Mouse (Mus musculus): ENCODE results near the gene U2af2. TPM values are rescaled to one million over a fixed set of nuclear protein-coding genes. Genes with fewer than 3 reads are reported as not detected.
A peak's percentile ranks its signal among the peaks of the same experiment; 100 is the strongest.
"Not testable (repeated sequence)": the region's sequence is repeated elsewhere in the genome, so short reads cannot be mapped to it uniquely, and the experiment has no call there.

The U2af2 gene
- polyA plus RNA-seq (2015; fragmentation: Nextera tagmentation; extraction: Ambion mirVana): 152 and 153 TPM in 2 replicates

DNA sequence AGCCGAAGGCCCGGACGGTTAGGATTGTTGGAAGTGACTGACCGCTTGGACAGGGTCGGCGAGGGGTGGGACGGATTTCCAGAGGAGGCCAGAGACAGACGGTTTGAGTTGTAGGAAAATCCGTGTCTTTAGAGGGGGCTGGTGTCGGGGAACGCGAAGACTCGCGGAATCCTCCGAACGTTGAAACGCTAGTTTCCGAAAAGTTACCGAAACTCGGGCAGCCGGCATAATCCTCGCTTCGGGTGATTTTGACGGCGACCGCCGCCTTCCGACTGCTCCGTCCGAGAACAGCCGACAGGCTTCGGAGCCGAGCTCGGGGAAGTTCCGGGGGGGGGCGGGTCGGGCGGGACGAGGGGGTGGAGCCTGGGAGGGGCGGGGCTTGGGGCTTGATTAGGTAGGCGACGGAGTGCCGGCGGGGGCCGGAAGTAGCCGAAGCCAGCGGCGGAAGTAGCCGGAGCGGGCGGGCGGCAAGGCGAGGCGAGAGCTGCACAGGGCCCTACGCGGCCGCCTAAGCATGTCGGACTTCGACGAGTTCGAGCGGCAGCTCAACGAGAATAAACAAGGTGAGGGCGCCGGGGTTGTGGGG is at the start of gene U2af2:
TSS of gene U2af2 (plus strand) at position 370 of the 586 bp plus-strand sequence.
- H3K27me3 ChIP-seq: peaks cover 17% of the 10 kb centered on the region
- ATAC-seq (ENCODE audit: low FRiP score, low read depth): peak; percentile 77
- WGBS: under 1% methylated on average over 62 of the region's 65 CpGs
- H3K4me1 ChIP-seq: peaks cover 52% of the 10 kb centered on the region
- peak within 1 kb of the TSS; percentile 93 for H3K9ac ChIP-seq
- no peaks in the 10 kb centered on the region for H3K9me3 ChIP-seq
- peak within 1 kb of the TSS; percentile 89 for H3K4me2 ChIP-seq (replicated peaks)
- H3K27ac ChIP-seq: peak within 1 kb of the TSS; percentile 99
- H3K4me3 ChIP-seq: peak within 1 kb of the TSS; percentile 75
- peaks cover 11% of the 10 kb centered on the region for H3K36me3 ChIP-seq

DNA sequence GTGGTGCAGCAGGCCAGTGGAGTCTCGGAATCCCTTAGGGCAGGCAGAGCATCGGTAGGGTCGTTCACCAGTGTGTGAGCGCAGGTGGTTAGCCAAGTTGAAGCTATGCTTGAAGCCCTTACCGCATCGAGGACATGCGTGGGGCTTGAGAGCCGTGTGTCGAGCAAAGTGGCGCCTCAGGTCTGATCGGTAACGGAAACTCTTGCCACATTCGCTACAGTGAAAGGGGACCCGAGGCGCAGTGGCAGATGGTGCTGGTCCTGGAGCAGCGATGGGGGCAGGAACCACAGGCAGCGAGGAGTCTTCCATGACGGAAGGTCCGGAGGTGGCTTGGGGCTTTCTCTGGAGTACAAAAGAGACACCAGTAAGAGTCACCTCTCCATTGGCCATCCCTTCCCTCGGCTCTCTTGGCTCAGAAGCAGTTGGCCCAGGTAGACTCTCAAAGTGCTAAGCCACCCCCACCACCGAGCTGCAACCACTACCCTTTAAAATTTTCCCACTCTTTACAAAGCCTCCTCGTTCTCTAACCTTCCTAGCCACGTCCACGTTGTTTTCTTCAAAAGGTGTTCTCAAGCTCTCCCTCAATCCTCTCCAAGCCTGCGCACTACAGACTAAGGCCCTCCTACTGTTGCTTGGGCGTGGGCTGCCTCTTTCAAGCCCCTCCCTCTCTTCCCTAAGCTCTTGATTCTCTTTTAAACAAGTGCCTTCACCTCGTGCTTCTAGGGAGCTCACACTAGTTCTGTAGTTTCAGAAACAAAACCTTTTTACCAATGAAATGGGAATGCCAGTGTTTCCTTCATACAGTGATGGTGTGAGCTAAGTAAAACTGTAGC is 49.0 kb upstream of the U2af2 start:
- Histone ChIP-seq H3K9ac (no peak overlapping the region), H3K4me1 (peaks cover 10% of the 10 kb centered on the region), H3K4me3 (peak overlapping the region; percentile 68), H3K9me3 (peaks cover 5% of the 10 kb centered on the region; the same call in 1 of the 2 replicates), H3K27me3 (no peaks in the 10 kb centered on the region), H3K4me2 (replicated peaks) (peak overlapping the region; percentile 62), H3K36me3 (peaks cover 65% of the 10 kb centered on the region), H3K27ac (no peak overlapping the region)
- WGBS: 92% methylated on average over 27 of the region's 27 CpGs
- ATAC-seq (ENCODE audit: low FRiP score, low read depth): no peak

DNA sequence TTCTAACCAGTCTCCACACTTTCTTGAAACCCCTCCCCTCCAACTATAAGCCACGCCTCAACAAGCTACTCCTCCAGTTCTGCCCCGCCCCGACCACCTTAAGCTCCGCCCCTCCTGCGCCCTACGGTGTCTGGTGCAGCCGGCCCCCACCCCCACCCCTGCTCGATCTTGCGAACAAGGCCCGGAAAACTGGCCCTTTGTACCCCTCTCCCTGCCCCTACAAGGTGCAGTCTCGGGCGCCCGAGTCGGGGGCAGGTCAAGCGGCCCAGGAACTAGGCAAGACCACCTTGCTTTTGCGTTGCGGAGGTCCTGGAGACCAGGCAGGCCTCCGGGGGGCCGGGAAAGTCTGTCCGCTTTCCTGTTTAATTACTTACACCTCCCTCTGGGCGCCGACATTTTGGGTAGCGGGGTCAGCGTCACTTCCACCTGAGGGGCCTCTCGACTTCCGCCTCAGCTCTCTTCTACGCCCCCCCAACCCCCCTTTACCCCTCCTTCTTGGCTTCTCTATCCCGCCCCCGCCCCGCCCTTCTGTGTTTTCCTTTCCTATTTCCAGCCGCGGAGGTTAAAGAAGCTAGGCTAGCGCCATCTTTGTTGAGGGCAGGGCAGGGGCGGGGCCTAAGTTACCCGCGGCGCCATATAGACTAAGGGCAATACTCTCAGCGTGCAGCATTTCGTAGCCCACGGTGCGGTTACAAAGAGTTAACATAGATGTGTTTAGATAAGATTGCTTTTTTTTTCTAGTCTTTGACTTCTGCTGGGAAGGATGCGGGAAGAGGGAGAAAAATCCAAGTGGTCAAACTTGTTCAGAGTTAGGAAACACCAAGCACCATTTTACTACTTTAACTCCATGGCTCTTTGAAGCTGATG is 47.5 kb upstream of the U2af2 start, which contains the start of the genes Zfp524 and Fiz1:
TSS of gene Zfp524 (plus strand) at position 165 of the 867 bp plus-strand sequence.
TSS of gene Fiz1 (minus strand) at position 447 of the 867 bp plus-strand sequence.
- WGBS: under 1% methylated on average over 41 of the region's 42 CpGs
- H3K9ac ChIP-seq: peak within 1 kb of the TSS; percentile 83
- peak within 1 kb of the TSS; percentile 70 for H3K4me2 ChIP-seq (replicated peaks)
- H3K27me3 ChIP-seq: no peaks in the 10 kb centered on the region
- peak within 1 kb of the TSS; percentile 68 for H3K4me3 ChIP-seq
- H3K27ac ChIP-seq: peak within 1 kb of the TSS; percentile 99
- peak; percentile 82 for ATAC-seq (ENCODE audit: low FRiP score, low read depth)
- peaks cover 52% of the 10 kb centered on the region for H3K36me3 ChIP-seq
- peaks cover 14% of the 10 kb centered on the region for H3K4me1 ChIP-seq
- no peaks in the 10 kb centered on the region for H3K9me3 ChIP-seq

DNA sequence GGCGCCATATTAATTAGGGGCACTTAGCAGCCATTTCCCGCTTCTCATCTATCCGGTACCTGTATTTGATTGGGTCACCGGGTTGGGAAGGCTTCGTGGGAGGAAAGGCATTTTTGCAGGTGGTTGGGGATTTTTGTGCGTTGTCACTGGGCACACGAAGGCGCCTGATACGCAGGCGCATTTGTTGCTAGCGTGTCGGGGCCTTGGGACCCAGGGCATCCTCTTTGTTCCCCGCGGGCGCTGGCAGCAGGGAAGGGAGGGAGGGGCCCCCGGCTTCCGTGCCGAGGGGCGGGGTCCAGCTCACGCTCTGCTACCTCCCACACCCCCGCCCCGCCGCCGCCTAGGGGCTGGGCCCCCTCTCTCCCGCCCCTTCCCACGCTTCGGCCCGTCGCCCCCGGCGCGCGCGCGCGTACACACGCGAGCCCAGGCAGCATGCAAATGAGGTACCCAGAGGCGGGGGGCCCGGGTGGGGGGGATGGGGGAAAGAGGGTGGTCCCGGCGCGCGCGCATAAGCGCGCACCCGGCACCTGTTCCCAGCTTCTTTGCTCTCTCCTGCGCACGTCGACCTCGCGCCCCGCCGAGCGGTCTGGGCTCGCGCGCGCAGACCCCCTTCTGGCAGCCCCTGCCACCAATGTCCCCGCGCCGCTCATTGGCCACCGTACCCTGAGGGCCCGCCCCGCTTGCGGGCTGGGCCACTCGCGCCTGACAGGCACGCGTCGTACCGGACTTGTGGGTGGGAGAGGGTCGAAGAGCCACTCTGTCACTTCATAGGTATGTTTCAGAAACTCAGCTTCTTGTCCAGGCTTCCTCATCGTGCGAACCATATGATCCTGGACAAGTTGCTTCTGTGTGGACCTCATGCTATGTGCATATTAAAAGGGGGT is 46.6 kb upstream of the U2af2 start, which contains the start of gene Gm44973:
TSS of gene Gm44973 (plus strand) at position 379 of the 884 bp plus-strand sequence.
- H3K4me3 ChIP-seq: peak within 1 kb of the TSS; percentile 68
- peaks cover 15% of the 10 kb centered on the region for H3K4me1 ChIP-seq
- peak within 1 kb of the TSS; percentile 99 for H3K27ac ChIP-seq
- ATAC-seq (ENCODE audit: low FRiP score, low read depth): peak; percentile 78
- H3K9ac ChIP-seq: peak within 1 kb of the TSS; percentile 83
- H3K27me3 ChIP-seq: no peaks in the 10 kb centered on the region
- no peaks in the 10 kb centered on the region for H3K9me3 ChIP-seq
- WGBS: 1% methylated on average over 60 of the region's 76 CpGs
- H3K36me3 ChIP-seq: peaks cover 44% of the 10 kb centered on the region
- H3K4me2 ChIP-seq (replicated peaks): peak within 1 kb of the TSS; percentile 70

DNA sequence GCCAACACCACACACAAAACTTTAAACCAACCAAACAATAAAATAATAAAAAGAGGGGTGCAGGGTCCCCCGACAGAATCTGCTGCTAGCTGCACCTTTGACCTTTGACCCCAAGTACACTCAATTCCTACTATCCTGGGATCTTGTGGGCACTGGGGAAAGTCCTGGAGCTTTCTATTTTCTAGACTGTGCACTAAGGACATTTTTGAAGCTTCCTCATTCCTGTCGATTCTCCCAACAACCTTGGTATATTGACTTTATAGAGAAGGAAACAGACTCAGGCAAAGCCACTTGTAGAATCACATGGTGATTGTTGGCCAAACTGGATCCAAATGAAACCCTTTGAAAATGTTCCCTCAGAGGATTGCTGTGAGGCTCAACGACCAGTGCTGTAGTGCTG is 45.9 kb upstream of the U2af2 start:
- H3K27me3 ChIP-seq: no peaks in the 10 kb centered on the region
- H3K9ac ChIP-seq: peak overlapping the region; percentile 65
- peak overlapping the region; percentile 68 for H3K4me3 ChIP-seq
- 59% methylated on average over 3 of the region's 3 CpGs for WGBS
- peaks cover 17% of the 10 kb centered on the region for H3K4me1 ChIP-seq
- peak overlapping the region; percentile 70 for H3K4me2 ChIP-seq (replicated peaks)
- H3K27ac ChIP-seq: peak overlapping the region; percentile 99
- no peak for ATAC-seq (ENCODE audit: low FRiP score, low read depth)
- peaks cover 37% of the 10 kb centered on the region for H3K36me3 ChIP-seq
- H3K9me3 ChIP-seq: no peaks in the 10 kb centered on the region

DNA sequence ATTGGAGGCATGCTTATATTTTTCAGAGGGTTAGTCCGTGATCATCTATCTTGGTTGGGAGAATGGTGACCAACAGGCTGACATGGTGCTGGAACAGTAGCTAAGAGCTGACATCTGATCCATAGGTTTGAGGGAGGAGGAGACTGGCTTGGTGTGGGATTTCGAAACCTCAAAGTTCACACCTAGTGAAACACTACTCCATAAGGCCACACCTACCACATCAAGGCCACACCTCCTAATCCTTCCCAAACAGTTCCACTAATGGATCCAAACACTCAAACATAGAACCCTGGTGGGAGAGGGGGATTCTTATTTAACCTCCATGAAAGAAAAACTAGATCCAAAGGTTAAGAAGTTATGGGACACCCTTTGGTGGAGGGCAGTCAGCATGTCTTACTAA is 45.0 kb upstream of the U2af2 start:
- Histone ChIP-seq H3K36me3 (peaks cover 33% of the 10 kb centered on the region), H3K27me3 (no peaks in the 10 kb centered on the region), H3K9ac (no peak overlapping the region), H3K27ac (no peak overlapping the region), H3K4me1 (peaks cover 25% of the 10 kb centered on the region), H3K9me3 (no peaks in the 10 kb centered on the region), H3K4me3 (no peak overlapping the region), H3K4me2 (replicated peaks) (no peak overlapping the region)
- WGBS: 96% methylated on average over 2 of the region's 2 CpGs
- ATAC-seq (ENCODE audit: low FRiP score, low read depth): no peak

DNA sequence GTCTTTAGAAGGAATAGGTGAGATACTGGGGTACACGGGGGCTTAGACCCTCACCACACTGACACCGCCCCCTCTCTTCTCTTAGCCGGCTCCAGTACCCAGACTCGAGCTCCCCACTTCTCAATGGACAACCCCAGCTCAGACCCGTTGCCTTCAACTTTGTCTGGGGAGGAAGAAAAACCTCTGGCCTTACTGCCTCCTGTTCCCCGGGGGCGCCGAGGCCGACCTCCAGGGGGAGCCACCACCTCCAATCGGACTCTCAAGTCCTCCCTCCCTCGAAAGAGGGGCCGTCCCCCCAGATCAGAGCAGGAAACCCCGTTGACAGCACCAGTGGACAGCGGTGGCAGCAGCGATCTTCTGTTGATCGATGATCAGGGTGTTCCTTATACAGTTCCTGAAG is 44.6 kb upstream of the U2af2 start:
- 91% methylated on average over 16 of the region's 16 CpGs for WGBS

DNA sequence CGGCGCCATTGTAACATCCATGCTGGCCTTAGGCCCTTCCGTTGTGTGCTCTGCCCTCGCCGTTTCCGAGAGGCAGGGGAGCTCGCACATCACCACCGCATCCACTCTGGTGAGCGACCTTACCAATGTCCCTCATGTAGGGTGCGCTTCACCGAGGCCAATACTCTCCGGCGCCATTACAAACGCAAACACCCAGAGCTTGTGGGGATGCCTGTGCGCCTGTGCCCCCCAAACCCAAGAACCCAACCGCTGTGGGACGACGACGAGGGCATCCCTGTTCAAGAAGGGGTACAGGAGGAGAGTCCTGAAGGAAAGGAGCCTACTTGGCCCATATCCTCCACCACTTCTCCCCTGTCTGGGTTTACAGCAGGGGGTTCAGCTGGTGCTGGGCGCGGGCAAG is 44.0 kb upstream of the U2af2 start:
- Histone ChIP-seq H3K27me3 (no peaks in the 10 kb centered on the region), H3K9me3 (no peaks in the 10 kb centered on the region), H3K4me3 (no peak overlapping the region), H3K27ac (no peak overlapping the region), H3K36me3 (peaks cover 33% of the 10 kb centered on the region), H3K4me1 (peaks cover 27% of the 10 kb centered on the region), H3K4me2 (replicated peaks) (no peak overlapping the region), H3K9ac (no peak overlapping the region)
- ATAC-seq (ENCODE audit: low FRiP score, low read depth): no peak
- WGBS: 97% methylated on average over 21 of the region's 21 CpGs

More for the DNA sequence above, 44.6 kb upstream of the U2af2 start:
- H3K4me1 ChIP-seq: peaks cover 27% of the 10 kb centered on the region
- no peaks in the 10 kb centered on the region for H3K9me3 ChIP-seq
- no peak overlapping the region for H3K4me2 ChIP-seq (replicated peaks)
- H3K27ac ChIP-seq: no peak overlapping the region
- no peaks in the 10 kb centered on the region for H3K27me3 ChIP-seq
- peaks cover 33% of the 10 kb centered on the region for H3K36me3 ChIP-seq
- no peak overlapping the region for H3K9ac ChIP-seq
- no peak overlapping the region for H3K4me3 ChIP-seq
- no peak for ATAC-seq (ENCODE audit: low FRiP score, low read depth)

DNA sequence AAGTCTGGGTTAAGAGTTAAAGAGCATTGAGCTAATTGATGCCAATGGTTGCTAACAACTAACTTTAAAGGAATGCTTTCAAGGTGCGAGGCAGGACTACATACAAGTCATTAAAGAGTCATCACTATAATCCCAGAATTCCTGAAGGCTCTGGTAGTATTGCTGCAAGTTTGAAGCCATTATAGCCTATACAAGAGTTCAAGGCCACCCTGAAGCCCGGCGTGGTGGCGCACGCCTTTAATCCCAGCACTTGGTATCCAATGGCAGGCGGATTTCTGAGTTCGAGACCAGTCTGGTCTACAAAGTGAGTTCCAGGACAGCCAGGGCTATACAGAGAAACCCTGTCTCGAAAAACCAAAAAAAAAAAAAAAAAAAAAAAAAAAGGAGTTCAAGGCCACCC is 42.4 kb upstream of the U2af2 start:
- H3K9ac ChIP-seq: peak overlapping the region; percentile 97

DNA sequence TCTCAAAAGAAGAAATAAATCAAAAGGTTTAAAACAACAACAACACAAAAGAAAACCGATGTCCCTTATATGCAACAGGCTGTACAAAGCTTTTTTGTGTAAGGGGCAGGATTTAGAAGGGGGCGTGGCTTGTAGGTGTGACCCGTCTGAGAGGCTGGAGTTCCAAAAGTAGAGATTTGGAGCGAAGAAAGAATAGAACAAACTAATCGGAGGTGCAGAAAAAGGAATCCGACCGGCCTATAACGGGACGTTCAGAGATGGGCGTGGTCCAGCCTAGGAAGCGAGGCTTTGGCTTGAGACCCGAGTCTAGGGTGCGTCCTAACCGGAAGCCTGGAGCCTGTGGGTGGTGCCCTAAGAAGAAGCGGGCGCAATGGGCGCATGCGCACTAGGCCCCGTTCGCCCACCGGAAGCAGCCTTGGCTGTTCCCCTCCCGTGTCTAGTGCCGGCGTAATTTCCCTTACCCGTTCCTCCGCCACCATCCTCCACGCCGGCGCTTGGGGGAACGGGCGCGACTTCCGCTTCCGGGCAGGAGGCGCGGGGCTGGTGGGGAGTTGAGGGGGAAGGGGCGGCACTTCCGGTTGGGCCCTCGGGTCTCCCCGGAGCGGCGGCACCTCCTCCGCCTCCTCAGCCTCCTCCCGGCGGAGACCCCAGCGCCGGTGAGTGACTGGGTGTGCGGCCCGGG is 41.8 kb upstream of the U2af2 start, which contains the start of the genes Zfp865 and Ccdc106:
TSS of gene Zfp865 (plus strand) at position 377 of the 682 bp plus-strand sequence.
TSS of gene Ccdc106 (plus strand) at position 554 of the 682 bp plus-strand sequence.
- no peaks in the 10 kb centered on the region for H3K9me3 ChIP-seq
- no peaks in the 10 kb centered on the region for H3K27me3 ChIP-seq
- peak within 1 kb of the TSS; percentile 85 for H3K4me3 ChIP-seq
- peak within 1 kb of the TSS; percentile 97 for H3K9ac ChIP-seq
- H3K36me3 ChIP-seq: peaks cover 52% of the 10 kb centered on the region
- WGBS: under 1% methylated on average over 42 of the region's 49 CpGs
- peak within 1 kb of the TSS; percentile 97 for H3K27ac ChIP-seq
- ATAC-seq (ENCODE audit: low FRiP score, low read depth): peak; percentile 90
- peaks cover 21% of the 10 kb centered on the region for H3K4me1 ChIP-seq
- peak within 1 kb of the TSS; percentile 91 for H3K4me2 ChIP-seq (replicated peaks)

More for the DNA sequence above, 42.4 kb upstream of the U2af2 start:
- peak overlapping the region; percentile 91 for H3K4me2 ChIP-seq (replicated peaks)
- H3K27me3 ChIP-seq; H3K9me3 ChIP-seq; ATAC-seq (ENCODE audit: low FRiP score, low read depth): not testable (repeated sequence)
- H3K36me3 ChIP-seq: peaks cover 46% of the 10 kb centered on the region
- WGBS: 26% methylated on average over 8 of the region's 8 CpGs
- peak overlapping the region; percentile 97 for H3K27ac ChIP-seq
- H3K4me3 ChIP-seq: peak overlapping the region; percentile 85
- peaks cover 21% of the 10 kb centered on the region for H3K4me1 ChIP-seq

Data from limb, embryonic 13.5 days (tissue).